Mouse (Mus musculus) MEL (cell line): ENCODE measurements around the gene Gm826.

Experiments
- CTCF ChIP-seq, 3 experiments: IDR thresholded peaks in 2 of 3; conservative IDR thresholded peaks in 1 of 3; 2 replicates each; pipeline ENCODE4 v1.5.1; 2011 to 2012; ENCODE audit warnings: low read length in 3 of 3, low read depth in 2 of 3, mild to moderate bottlenecking in 2 of 3, improper control_type of control experiment in 1 of 3, inconsistent platforms in 1 of 3, mixed read lengths in 1 of 3, moderate library complexity in 1 of 3; ENCODE audit not compliant: control insufficient read depth in 1 of 3, insufficient read depth in 1 of 3, poor library complexity in 1 of 3, severe bottlenecking in 1 of 3
- EP300 ChIP-seq, 2 experiments: IDR thresholded peaks; 2 replicates each; pipeline ENCODE4 v1.6.1; 2011; ENCODE audit warnings: improper control_type of control experiment in 2 of 2, low read length in 2 of 2, low read depth in 1 of 2, mild to moderate bottlenecking in 1 of 2
- HCFC1 ChIP-seq: IDR thresholded peaks from 2 replicates; pipeline ENCODE4 v1.6.1; 2012; ENCODE audit warnings: low read depth, mild to moderate bottlenecking, inconsistent platforms, low read length, improper control_type of control experiment, moderate library complexity
- MYB ChIP-seq: IDR thresholded peaks from 2 replicates; pipeline ENCODE4 v1.6.1; 2011; ENCODE audit warnings: mild to moderate bottlenecking, low read depth, low read length, improper control_type of control experiment
- TCF12 ChIP-seq: IDR thresholded peaks from 2 replicates; pipeline ENCODE4 v1.6.1; 2014; ENCODE audit warnings: low read depth, mild to moderate bottlenecking, inconsistent platforms, low read length, improper control_type of control experiment, moderate library complexity

DNA sequence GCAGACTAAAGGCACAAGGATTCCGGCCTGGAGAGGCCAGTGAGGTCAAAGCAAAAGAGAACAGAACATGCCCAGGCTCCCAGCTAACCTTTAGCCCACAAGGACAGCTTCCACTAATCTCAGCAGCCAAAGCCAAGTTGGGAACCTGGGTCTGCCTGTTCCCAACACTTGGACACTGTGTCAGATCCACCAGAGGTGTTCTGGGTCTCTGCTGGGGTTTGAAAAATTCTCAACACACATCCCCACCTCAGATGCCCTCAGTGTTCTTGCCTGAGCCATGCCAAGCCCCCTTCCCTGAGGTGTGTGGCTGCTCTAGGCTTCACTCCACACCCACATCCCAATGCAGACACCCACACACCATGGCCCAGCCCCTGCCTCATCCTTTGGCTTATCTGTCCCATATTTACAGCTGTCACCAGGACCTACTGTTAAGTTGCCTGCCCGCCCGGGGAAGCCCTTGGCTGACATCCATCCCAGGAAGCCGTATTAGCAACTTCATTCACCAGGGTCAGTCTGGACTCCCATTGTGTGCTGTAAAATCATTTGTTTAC is at the start of gene Gm826:
- no peak for TF ChIP-seq HCFC1
- no peak for TF ChIP-seq CTCF (IDR thresholded peaks at IDR 0.05 in 2 of 3, conservative IDR thresholded peaks at IDR 0.05 in 1 of 3; ENCODE audit: control insufficient read depth in 1 of 3, insufficient read depth in 1 of 3, low read depth in 2 of 3, low read length in 3 of 3, poor library complexity in 1 of 3, severe bottlenecking in 1 of 3)
- no peak for TF ChIP-seq EP300 (IDR thresholded peaks at IDR 0.05; ENCODE audit: low read depth in 1 of 2, low read length in 2 of 2)
- TF ChIP-seq TCF12 = no peak
- no peak for TF ChIP-seq MYB
